Mouse (Mus musculus) retina, adult 2 months (tissue): Measurements from ENCODE around the gene Fam193b.

Experiments
- DNase-seq: peaks from one replicate; pipeline ENCODE4 v3.0.0-alpha.2; 2012; ENCODE audit warnings: low read depth, low spot score

The Fam193b gene

DNA sequence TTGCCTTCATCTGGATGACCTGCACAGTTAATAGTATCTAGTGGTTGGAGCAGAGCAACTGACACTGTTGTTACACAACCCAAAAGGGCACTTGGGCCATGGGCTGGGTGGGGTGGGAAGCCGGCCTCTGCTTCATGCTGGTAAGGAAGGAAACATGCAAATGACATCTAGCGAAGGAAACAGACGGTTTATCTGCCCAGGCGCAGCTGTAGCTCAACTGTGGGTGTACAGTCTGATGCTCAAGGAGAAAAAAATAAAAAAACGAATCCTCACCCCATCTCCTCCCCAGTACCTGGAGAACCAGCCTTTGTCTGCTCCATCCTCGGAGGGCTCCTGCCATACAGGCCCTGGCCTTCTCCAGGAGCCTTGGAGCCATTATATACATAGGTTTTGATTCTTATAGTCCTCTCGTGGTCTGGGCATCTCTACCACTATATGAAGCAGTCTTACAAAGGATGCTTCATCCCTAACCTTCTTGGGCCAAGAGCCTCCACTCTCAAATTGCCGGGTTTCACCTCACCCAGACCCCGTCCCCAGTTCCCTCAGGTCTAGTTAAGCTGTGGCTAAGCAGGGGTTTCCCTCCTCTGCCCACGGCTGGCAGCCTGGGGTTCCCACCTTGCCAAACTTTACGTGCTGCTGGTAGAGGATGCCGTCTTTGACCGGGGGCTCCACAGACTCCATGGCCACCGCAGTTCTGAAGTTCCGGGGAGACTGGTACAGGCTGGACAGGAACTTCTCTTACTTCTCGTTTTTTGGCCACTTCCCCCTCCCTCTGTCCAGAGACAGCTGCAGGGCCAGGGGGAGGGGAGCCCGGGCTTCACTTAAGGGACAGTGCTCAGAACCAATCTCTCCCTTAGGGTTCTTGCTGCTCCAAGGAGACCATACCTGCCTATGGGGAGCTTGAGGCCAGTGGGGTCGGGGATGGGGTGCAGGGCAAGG, 42.8 kb downstream of the Fam193b start:
- DNase-seq = no peak

DNA sequence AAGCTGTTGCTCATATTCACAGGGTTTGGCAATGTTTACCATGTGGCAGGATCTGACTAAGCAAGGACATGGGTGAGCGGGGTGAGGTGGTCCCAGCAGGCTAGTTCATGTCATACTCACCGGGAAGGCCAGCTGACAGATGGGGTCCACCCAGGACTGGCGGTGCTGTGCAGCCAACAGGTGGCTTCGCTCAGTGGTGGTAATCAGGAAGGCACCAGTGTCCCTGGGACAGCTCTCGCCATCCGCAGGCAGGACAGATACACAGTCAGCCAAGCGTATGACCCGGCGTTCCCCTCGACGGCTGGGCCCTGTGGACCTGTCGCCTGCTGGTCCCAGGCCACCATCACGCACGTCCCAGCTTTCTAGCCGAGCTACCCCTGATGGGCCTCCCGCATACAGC, 43.7 kb downstream of the Fam193b start:
- no peak for DNase-seq

DNA sequence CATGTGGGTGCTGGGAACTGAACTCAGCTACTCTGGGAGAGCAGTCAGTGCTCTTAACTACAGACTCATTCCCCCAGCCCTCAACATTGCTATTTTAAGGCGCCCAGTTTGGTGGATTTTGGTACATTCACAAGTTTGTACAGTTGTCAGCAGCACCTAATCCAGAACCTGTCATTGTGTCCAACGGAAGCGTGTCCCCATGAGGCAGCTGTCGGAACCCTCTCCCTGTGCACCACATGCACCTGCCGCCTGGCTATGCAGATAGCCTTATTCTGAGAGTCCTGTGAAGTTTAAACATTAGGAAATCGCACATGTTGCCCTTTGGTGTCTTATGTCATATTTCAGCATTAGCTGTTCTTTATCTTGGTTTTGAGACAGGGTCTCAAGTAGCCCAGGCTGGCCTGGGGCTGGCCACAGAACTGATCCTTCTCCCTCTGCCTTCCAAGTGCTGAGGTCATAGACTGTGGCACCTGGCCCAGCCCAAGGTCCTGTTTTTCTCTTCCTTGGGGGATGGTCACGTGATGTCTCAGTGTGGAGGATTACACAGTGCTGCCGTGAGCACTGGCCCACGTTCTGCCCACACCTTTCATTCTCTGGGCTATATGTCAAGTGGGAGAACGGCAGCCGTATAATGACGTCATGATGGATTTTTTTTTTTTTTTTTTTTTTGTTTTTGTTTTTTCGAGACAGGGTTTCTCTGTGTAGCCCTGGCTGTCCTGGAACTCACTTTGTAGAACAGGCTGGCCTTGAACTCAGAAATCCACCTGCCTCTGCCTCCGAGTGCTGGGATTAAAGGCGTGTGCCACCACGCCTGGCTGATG, 45.0 kb downstream of the Fam193b start:
- no peak for DNase-seq

DNA sequence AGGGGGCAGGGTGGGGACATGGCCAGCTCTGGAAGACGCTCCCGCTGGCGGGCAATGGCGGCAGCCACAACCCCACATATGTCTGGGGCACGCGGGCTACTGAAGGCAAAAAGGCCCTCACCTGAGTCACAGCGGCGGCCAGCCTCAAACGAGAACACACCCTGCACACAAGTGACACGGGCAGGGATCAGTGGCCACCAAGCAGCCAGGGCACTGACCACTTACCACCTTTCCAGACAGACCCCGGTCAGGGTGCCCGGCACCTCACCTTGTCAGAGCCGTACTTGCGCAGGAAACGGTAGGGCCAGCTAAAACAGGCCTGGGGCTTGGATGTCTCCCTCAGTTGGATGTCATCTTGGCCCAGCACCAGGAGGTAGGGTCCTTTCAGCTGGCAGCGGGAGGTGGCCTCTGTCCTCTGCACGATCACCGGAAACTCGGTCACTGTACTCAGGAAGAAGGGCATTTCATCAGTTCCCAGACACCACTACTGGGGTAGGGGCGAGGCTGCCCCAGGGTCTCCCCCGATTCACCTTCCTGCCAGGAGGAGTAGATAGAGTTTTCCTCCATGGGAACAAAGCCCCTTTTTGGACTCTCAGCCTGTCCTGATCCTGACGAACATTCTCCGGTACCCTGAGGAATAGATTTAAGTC, 46.8 kb downstream of the Fam193b start:
- DNase-seq = no peak

DNA sequence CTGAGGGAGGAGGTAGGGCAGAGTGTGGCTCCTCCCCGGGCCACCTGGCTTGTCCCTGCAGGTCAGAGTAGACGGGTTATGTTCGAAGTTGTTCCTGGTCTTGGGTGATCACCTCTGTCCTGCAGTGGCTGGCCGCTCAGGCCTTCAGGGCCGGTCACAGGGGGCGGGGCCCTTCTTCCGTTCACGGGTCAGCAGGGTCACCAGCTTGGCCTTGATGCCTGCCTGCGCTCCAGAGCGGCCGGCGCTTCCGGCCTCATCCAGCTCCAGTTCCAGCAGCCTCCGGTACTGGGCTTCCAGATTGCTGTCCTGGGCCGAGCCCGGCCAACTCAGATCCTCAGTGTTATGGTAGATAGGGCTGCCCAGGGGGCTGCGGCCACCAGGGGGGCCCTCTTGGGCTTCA, 47.6 kb downstream of the Fam193b start:
- no peak for DNase-seq

DNA sequence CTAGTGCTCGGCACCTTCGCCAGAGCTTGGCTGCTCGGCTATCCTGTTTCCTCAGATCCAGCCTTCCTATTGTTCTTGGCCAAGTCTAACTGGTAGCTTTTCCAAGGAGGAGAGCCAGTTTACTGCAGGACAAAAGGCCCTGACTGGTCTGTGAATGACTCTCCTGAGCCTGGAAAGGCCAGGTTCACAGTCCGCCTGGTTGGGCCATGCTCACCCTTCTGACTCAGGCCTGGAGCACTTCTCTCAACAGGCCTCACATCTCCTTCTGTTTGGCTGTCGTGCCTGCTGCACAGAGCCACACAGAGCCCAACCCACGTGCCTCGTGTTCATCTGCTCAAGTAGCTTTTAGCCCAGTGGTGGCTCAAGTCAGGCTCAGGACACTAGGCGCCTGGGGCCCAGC, 48.2 kb downstream of the Fam193b start:
- DNase-seq = no peak

DNA sequence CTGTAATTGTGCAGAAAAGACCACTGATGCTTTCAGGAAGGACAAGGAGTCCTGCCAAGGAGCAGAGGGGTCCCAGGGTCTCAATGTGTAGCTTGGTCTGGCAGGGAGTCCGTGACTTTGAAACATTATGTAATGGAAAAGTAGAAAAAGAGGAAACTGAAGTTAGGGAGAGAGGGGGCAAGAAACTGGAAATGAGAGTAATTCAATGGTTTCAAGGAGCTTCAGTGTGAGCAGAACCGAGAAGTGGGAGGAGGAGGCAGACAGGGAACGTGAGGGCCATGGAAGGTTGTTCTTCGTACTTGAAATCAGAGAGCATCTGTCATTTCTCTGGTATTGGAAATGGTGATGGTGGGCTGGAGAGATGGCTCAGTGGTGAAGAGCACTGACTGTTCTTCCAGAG, 51.3 kb downstream of the Fam193b start:
- no peak for DNase-seq

DNA sequence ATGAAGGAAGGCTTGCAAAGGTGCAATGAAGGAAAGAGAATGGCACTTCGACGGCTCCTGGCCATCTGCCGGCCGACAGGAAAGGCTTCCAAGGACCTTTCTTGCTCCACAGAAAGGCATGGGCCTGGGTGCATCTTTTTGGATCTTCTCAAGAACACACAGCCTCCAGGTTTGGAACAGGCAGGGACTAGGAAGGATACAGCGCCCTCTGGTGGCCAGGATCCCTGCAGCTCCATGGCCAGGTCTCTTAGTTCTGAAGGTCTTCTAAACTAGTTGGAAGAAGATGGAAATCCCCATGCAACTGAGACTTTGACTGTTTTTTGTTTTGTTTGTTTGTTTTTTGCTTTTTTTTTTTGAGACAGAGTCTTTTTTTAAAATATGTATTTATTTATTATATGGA, 54.0 kb downstream of the Fam193b start:
- peak; percentile 60 for DNase-seq

DNA sequence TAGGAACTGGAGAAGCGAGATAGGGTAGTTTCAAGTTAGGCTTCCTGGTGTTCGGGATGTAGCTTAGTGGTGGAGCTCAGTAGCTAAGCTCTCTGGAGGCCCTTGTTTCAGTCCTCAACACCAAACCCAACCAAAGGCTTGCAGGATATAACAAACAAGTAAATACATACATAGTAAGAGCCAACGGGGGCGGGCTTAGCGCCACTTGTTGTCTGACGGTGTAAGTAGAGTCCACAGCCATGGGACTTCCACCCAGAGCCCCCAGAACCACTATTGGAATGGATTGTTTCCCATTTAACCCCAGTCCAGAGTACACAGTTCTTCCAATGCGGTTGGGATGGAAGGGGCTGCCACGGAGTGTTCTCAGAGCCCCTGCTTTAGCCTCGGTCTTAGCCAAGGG, 57.1 kb downstream of the Fam193b start:
- no peak for DNase-seq

DNA sequence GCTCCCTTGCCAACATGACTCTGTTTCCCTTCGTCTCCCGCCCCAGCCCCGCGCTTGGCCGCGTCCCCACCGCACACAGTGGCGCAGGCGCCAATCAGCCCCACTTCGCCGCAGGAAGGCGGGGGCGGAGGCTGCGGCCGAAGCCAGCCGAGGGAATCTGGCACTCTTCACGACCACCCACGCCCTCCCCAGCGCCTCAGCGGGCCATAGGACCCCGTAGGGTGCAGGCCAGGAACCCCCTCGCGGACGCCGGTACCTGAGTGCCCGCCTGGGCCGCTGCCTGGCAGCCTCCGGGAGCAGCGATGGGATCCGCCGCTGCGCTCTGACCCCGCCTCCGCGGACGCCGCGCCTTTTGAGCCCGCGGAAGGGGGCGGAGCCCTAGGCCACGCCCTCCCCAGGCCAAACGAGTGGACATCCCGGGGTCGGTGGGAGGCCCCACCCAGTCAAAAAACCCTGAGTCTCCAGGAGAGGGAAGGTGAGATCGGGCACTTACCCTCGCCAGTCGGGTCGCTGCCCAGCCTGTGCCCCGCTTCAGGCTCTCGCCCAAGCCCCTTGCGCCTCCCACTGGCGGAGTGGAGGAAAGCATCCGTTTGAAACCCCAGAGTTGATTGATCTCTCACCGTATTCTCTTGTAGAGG, 57.7 kb downstream of the Fam193b start, which contains the start of gene Pdlim7:
Gene Pdlim7 (minus strand): TSS at position 566 of the 638 bp plus-strand sequence.
- peak; percentile 61 for DNase-seq

DNA sequence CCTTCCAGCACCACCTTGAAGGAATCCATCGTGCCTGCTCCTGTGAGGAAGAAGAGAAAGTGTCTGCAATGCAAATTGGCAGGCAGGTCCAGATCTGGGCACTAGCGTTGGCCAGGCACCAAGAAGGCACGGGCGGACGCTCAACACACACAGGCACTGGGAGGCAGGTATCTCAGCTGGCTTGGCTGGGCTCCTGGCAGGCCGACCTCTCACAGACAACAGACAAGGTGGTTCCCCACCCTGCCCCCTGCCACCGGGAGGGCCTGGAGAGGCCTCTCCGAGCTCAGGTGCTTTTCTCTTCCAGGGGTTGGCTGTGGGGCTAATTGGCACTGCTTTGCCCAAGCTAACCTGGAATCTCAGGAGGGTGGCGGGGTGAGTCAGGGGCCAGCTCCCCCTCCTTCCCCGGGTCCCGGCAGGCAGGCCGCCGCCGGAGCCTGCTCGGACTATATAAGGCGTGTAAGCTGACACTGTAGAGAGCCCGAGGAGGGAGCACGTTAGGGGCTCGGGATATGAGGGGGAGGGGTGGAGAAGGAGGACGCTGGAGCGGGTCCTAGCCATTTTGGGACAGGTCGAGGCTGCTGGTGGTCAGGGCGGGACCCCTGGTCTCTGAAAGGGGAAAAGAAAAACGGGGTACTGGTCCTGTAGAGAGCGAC, 58.4 kb downstream of the Fam193b start:
- DNase-seq = no peak

DNA sequence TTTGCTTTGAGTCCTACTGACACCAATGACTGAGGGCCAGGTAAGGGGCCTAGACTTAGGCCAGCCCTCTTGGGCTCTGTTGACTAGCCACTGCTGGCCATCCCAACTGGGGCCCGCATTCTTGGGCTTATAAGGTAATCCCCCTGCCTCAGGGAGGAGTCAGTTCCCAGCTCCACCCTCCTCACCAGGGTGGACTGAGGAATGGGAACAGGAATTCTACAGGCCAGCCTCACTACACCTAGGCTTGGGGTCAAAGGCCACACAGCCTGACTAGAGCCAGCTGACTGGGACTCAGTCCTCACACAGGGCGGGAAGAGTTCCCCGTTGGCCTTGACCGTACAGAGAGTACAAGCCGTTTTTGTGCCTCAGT, 59.4 kb downstream of the Fam193b start:
- no peak for DNase-seq

DNA sequence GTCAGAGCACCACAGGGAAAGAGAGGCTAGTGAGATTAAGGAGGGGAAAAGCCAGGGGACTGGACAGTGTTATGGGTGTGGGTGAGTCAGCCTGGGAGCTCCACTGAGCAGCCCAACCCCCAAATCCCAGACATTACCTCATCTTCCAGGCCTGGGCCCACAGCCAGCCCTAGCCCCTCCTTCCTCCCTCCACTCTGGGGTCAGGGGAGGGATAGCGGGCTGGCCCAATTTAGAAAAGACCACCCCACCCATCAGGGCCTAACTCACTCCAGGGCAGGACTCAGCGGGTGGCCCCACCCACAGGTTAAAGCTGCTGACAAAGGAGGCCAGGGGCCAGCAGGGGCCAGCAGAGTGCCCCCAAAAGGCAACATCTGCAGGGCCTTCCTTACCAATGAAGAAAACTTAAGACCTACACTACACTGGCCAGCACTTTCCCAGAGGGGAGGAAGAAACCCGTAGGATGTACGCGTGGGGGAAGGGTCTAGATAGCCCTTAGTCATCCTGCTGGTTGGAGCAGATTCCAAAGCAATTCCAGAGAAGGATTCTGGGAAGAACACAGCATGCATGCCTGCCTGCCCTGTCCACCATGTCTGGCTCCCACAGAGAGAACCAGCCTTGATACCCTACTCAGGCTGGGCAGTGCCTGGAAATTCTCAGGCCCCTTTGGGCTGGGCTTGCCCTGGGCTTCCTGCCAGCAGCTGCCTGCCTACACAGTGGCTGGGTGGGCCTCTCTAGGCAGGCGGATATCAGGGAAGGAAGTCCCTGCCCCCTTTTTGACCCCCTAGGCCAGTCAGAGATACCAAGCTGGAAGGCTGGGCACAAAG, 60.0 kb downstream of the Fam193b start:
- no peak for DNase-seq

DNA sequence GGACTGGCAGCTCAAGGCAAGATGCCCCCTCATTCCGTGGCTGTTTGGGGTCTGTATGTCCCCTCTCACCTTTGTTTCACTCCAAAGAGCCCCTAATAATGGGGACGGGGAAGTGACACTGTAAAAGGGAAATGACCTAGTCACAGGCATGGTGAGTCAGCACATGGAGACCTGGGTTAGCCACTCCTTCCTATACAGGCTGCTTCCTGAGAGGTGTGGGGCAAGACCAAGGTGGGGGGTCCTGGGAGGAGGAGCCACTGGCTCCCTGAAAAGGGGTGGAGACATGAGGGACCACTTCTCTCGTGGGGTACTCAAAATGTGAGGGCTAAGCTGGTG, 60.6 kb downstream of the Fam193b start:
- DNase-seq = no peak

DNA sequence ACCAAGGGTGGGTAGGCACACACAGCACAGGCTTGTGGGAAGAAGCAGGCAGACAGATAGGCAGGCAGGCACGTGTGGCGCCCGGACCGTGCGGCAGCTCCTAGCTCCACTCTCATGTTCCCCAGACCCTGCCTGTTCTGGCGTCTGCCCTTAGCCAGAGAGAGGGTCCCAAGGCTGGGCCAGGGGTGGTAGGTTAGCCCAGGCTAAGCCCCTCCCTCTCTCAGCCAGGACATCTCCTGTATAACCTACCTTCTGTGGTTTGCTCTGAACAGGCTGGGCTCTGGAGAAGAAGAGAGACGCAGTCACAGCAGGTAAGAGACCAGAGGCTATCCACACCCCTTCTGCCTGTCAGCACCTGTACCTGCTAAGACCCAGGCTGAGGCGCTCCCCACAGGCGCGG, 62.4 kb downstream of the Fam193b start:
- no peak for DNase-seq

DNA sequence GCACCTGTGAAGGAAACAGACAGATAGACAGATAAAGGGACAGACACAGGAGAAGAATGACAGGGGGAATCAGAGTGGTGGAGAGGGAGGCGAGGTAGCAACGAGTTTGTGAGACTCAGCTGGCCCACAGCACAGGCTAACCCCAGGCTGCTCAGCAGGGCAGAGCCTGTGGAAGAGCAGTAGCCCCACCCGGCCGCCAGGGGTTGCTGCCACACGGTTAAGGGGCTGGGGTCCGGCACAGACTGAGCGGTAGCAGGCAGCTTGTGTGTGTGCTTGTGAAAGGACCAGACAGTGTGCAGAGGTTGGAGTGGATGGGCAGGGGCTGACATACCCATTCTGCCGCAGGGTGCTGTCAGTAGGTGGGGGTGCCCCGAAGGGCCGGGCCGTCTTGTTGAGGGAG, 63.0 kb downstream of the Fam193b start:
- DNase-seq = no peak

DNA sequence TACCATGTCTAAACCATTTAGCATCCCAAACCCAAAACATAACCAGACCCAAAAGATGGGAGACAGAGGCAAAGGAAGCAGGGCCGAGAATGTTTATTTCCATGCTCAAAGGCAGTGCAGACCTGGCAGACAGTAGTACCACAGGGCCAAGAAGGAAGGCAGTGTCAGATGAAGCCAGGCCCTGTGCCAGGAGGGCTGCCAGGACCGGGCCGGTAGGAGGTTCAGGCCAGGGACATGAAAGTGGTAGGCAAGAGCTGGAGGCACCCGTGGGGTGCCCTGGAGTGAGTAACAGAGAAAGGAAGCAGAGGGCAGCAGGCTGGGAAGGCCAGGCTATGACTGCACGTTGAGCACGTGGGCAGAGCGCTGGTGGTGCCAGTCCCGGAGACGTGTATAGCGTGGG, 64.2 kb downstream of the Fam193b start:
- no peak for DNase-seq

DNA sequence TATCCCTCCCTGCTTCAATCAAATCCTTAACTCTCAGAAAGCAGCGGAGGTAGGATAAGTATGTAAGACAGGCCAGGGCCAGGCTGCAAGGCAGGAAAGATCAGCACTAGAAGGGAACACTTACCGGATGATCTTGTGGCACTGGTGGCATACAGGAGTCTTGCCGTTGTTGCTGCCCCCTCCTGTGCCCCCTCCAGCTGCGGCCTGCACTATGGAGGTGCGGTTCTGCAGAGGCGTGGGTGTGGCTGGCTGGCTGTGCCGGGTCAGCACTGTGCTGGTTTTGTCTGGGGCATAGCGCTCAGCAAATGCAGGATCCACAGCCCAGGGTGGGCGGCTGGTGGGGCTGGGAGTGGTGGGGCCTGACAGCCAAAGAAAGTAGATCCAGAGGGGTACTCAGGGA, 65.1 kb downstream of the Fam193b start:
- DNase-seq = no peak

DNA sequence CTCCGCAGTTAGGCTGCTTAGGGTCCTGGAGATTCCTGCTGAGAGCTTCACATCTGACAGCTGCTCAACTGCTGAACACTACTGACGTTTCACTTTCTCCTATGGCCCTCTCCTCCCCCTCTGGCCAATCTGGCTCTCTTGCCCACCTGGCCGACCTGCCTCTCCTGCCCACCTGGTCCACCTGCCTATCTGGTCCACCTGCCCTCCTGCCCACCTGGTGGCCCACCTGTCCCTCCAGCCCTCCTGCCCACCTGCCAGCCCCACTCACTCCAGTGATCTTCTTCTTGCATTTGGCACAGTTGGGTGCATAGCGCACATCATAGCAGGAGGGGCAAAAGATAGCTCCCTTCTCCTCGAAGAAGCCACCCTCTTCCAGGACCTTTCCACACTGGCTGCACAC, 66.5 kb downstream of the Fam193b start:
- DNase-seq = no peak

DNA sequence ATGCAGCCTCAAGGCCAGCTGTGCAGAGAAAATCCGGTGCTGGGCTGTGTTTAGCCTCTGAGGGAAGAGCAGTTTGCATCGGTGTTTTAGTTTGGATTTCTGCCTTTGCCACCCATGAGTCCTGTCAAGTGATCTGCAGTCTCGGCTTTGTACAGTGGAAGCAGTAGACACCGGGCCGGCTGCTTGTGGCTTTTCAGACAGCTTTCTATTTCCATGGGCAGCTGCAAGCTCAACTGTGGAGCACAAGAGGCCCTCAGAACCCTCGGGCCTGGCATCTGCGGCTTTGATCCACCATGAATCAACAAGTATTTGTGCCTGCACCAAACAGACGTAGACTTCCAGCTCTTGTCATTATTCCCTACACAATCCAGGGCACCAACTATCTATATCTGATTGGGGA, 68.5 kb downstream of the Fam193b start:
- no peak for DNase-seq

DNA sequence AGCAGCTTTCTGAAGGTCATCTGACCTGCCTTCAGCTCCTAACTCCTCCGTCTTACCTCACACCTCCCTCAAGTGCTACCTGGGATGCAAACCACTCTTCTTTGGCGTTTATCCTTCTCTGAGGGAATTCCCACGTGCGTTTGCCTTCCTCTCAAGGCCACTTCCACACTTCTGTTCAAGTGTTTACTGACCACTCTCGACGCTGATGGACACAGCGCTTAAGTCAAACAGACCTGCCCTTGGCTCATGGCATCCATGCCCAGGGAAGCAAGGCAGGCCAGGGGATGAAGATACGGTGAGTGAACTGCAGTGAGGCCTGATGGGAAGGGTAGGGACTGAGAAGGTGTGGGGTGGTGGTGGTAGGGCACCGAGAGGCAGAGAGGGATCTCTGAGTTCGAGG, 70.3 kb downstream of the Fam193b start:
- DNase-seq = no peak
